Mouse (Mus musculus): Measurements from ENCODE around the gene Ddx54. TPM values are rescaled to one million over a fixed set of nuclear protein-coding genes. Genes with fewer than 3 reads are reported as not detected.
A peak's percentile ranks its signal among the peaks of the same experiment; 100 is the strongest.

Ddx54 gene
- polyA plus RNA-seq, 1 experiment, result 80.8 TPM

GRCm38 (mm10) chr5:120622198-120622851 is 9.8 kb downstream of the Ddx54 start:
- H3K36me3 ChIP-seq (ENCODE audit: control insufficient read depth, insufficient read depth, low read length), result peaks cover 72% of the 10 kb centered on the region
- peaks cover 15% of the 10 kb centered on the region; the same call in 1 of the 2 replicates for H3K4me1 ChIP-seq (ENCODE audit: control insufficient read depth, insufficient read depth, insufficient read length)
- no peak for TF ChIP-seq CTCF (IDR thresholded peaks at IDR 0.05; ENCODE audit: extremely low read depth, insufficient read depth, insufficient read length, insufficient replicate concordance)
- H3K4me3 ChIP-seq (ENCODE audit: extremely low read depth, insufficient read depth, insufficient read length), result peak overlapping the region; percentile 44; the same call in 1 of the 2 replicates
- DNase-seq (ENCODE audit: low read depth in 1 of 2, low spot score in 2 of 2), result peak; percentile 47 to 73
- WGBS, result 33% methylated on average over 5 of the region's 5 CpGs
- no peaks in the 10 kb centered on the region for H3K27me3 ChIP-seq (ENCODE audit: control insufficient read depth, insufficient read depth, low read length)
- H3K27ac ChIP-seq (ENCODE audit: insufficient read depth, low read length), result peak overlapping the region; percentile 90

DNA sequence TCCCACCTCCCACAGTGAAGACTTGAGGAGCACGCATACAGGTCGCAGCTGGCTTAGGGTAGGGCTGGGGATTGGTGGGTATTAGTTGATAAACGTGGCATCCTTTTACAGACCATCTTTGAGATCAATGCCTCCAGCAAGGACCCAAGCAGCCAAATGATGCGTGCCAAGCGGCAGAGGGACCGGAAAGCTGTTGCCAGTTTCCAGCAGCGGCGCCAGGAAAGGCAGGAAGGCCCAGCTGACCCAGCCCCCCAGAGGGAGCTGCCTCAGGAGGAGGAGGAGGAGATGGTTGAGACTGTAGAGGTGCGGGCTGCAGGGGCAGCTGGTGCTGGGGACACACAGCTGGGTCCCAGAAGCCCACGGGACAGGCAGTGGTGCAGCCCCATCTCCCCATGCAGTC is 11.9 kb downstream of the Ddx54 start:
- Histone ChIP-seq H3K36me3 (ENCODE audit: control insufficient read depth, insufficient read depth, low read length) (peaks cover 63% of the 10 kb centered on the region), H3K27me3 (ENCODE audit: control insufficient read depth, insufficient read depth, low read length) (no peaks in the 10 kb centered on the region), H3K4me3 (ENCODE audit: extremely low read depth, insufficient read depth, insufficient read length) (no peak overlapping the region), H3K27ac (ENCODE audit: insufficient read depth, low read length) (no peak overlapping the region), H3K4me1 (ENCODE audit: control insufficient read depth, insufficient read depth, insufficient read length) (peaks cover 14% of the 10 kb centered on the region; the same call in 1 of the 2 replicates)
- no peak for TF ChIP-seq POLR2A (IDR thresholded peaks at IDR 0.05; ENCODE audit: low read depth, low read length)
- no peak for TF ChIP-seq CTCF (IDR thresholded peaks at IDR 0.05; ENCODE audit: extremely low read depth, insufficient read depth, insufficient read length, insufficient replicate concordance)
- DNase-seq (ENCODE audit: low read depth in 1 of 2, low spot score in 2 of 2), result no peak
- WGBS, result 79% methylated on average over 10 of the region's 10 CpGs

GRCm38 (mm10) chr5:120626399-120626798 is 13.9 kb downstream of the Ddx54 start:
- 91% methylated on average over 17 of the region's 19 CpGs for WGBS
- H3K27ac ChIP-seq (ENCODE audit: insufficient read depth, low read length), result no peak overlapping the region
- no peak for DNase-seq (ENCODE audit: low read depth in 1 of 2, low spot score in 2 of 2)
- no peak overlapping the region for H3K4me3 ChIP-seq (ENCODE audit: extremely low read depth, insufficient read depth, insufficient read length)
- H3K27me3 ChIP-seq (ENCODE audit: control insufficient read depth, insufficient read depth, low read length), result peaks cover 2% of the 10 kb centered on the region; the same call in 1 of the 2 replicates
- H3K36me3 ChIP-seq (ENCODE audit: control insufficient read depth, insufficient read depth, low read length), result peaks cover 53% of the 10 kb centered on the region
- TF ChIP-seq POLR2A (IDR thresholded peaks at IDR 0.05; ENCODE audit: low read depth, low read length), result no peak
- no peak for TF ChIP-seq CTCF (IDR thresholded peaks at IDR 0.05; ENCODE audit: extremely low read depth, insufficient read depth, insufficient read length, insufficient replicate concordance)
- peaks cover 21% of the 10 kb centered on the region; the same call in 1 of the 2 replicates for H3K4me1 ChIP-seq (ENCODE audit: control insufficient read depth, insufficient read depth, insufficient read length)

DNA sequence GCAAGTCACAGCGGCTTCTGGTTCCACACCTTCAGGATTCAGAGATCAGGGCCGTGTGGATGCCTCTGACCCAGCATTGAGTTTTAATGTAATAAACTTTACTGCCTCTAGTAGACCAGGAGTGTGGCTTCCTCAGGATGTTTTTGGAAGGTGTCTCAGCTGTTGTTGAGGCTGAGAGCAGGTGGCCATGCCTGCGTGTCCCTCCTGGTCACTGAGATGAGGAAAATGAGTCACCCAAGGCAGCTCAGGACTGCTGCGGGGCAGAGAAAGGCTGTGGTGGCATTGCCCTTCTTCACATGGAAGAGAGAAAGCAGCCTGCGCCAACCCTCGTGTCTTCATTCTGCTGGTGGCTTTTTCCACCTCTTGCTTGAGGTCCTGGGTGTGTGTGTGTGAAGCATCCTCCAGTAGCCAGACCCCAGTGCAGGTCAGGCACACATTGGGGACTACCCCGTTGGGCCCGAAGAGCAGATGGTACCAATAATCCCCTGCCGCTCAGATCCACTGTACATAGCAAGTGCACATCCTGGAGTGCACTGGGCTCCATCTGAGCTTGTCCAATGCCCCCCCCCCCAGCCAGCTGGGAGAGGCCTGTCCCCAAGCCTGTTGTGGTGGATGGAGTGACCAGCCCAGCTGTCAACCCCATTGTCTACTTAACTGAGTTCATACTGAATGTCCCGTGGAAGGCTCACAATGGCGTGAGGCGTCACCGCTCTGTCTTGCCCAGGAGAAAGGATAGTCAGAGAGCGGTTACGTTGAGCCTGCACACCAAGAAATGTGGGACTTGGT is 15.2 kb downstream of the Ddx54 start:
- TF ChIP-seq CTCF (IDR thresholded peaks at IDR 0.05; ENCODE audit: extremely low read depth, insufficient read depth, insufficient read length, insufficient replicate concordance) (no peak), POLR2A (IDR thresholded peaks at IDR 0.05; ENCODE audit: low read depth, low read length) (no peak)
- 91% methylated on average over 15 of the region's 15 CpGs for WGBS
- Histone ChIP-seq H3K36me3 (ENCODE audit: control insufficient read depth, insufficient read depth, low read length) (peaks cover 47% of the 10 kb centered on the region), H3K27ac (ENCODE audit: insufficient read depth, low read length) (no peak overlapping the region), H3K4me3 (ENCODE audit: extremely low read depth, insufficient read depth, insufficient read length) (no peak overlapping the region), H3K4me1 (ENCODE audit: control insufficient read depth, insufficient read depth, insufficient read length) (peaks cover 10% of the 10 kb centered on the region; the same call in 1 of the 2 replicates), H3K27me3 (ENCODE audit: control insufficient read depth, insufficient read depth, low read length) (peaks cover 2% of the 10 kb centered on the region; the same call in 1 of the 2 replicates)
- no peak for DNase-seq (ENCODE audit: low read depth in 1 of 2, low spot score in 2 of 2)

GRCm38 (mm10) chr5:120628624-120629023 is 16.1 kb downstream of the Ddx54 start:
- Histone ChIP-seq H3K27ac (ENCODE audit: insufficient read depth, low read length) (no peak overlapping the region), H3K4me1 (ENCODE audit: control insufficient read depth, insufficient read depth, insufficient read length) (peaks cover 10% of the 10 kb centered on the region; the same call in 1 of the 2 replicates), H3K27me3 (ENCODE audit: control insufficient read depth, insufficient read depth, low read length) (peaks cover 2% of the 10 kb centered on the region; the same call in 1 of the 2 replicates), H3K4me3 (ENCODE audit: extremely low read depth, insufficient read depth, insufficient read length) (no peak overlapping the region), H3K36me3 (ENCODE audit: control insufficient read depth, insufficient read depth, low read length) (peaks cover 40% of the 10 kb centered on the region)
- no peak for DNase-seq (ENCODE audit: low read depth in 1 of 2, low spot score in 2 of 2)
- 61% methylated on average over 7 of the region's 7 CpGs for WGBS
- TF ChIP-seq CTCF (IDR thresholded peaks at IDR 0.05; ENCODE audit: extremely low read depth, insufficient read depth, insufficient read length, insufficient replicate concordance), result no peak
- no peak for TF ChIP-seq POLR2A (IDR thresholded peaks at IDR 0.05; ENCODE audit: low read depth, low read length)

DNA sequence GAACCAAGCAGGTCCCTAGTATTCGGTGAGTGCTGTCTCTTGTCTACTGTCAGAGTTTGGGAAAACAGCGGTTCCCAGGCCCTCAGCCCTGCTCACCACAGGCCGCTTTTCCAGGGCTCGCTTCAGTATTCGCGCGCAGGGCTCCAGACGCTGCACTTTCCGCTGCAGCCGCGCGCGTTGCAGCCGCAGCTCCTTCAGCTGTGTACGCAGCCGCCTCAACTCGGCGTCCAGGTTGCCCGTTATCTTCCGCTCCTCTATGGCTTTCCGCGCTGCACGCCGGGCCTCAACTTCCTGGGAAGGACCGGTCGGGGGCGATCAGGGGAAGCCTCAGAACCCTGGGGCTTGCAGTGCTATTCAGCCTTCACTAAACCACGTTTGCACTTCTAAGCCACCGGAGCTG is 18.6 kb downstream of the Ddx54 start:
- Histone ChIP-seq H3K36me3 (ENCODE audit: control insufficient read depth, insufficient read depth, low read length) (peaks cover 19% of the 10 kb centered on the region), H3K4me1 (ENCODE audit: control insufficient read depth, insufficient read depth, insufficient read length) (peaks cover 17% of the 10 kb centered on the region; the same call in 1 of the 2 replicates), H3K27ac (ENCODE audit: insufficient read depth, low read length) (no peak overlapping the region), H3K27me3 (ENCODE audit: control insufficient read depth, insufficient read depth, low read length) (peaks cover 2% of the 10 kb centered on the region; the same call in 1 of the 2 replicates), H3K4me3 (ENCODE audit: extremely low read depth, insufficient read depth, insufficient read length) (peak overlapping the region; percentile 11; the same call in 1 of the 2 replicates)
- TF ChIP-seq POLR2A (IDR thresholded peaks at IDR 0.05; ENCODE audit: low read depth, low read length) (no peak), CTCF (IDR thresholded peaks at IDR 0.05; ENCODE audit: extremely low read depth, insufficient read depth, insufficient read length, insufficient replicate concordance) (no peak)
- no peak for DNase-seq (ENCODE audit: low read depth in 1 of 2, low spot score in 2 of 2)
- WGBS, result 3% methylated on average over 29 of the region's 29 CpGs
